Mouse (Mus musculus): ENCODE data around the gene Pcca.
A peak's percentile ranks its signal among the peaks of the same experiment; 100 is the strongest.

Pcca gene

GRCm38 (mm10) chr14:122534017-122534924 is at the start of gene Pcca:
Gene Pcca (plus strand): TSS chr14:122534324.
- ATAC-seq (ENCODE audit: low TSS enrichment) = peak; percentile 100

GRCm38 (mm10) chr14:122484458-122484843 is 49.7 kb upstream of the Pcca start:
- ATAC-seq (ENCODE audit: low TSS enrichment) = no peak

- no peak for ATAC-seq (ENCODE audit: low TSS enrichment)
Observed at GRCm38 (mm10) chr14:122484844-122485551, 49.1 kb upstream of the Pcca start.

- ATAC-seq (ENCODE audit: low TSS enrichment) = no peak
Observed at GRCm38 (mm10) chr14:122485635-122486181, 48.4 kb upstream of the Pcca start.

- no peak for ATAC-seq (ENCODE audit: low TSS enrichment)
Observed at GRCm38 (mm10) chr14:122486611-122487010, 47.5 kb upstream of the Pcca start.

- ATAC-seq (ENCODE audit: low TSS enrichment) = no peak
Observed at GRCm38 (mm10) chr14:122487366-122487765, 46.8 kb upstream of the Pcca start.

GRCm38 (mm10) chr14:122489041-122489440 is 45.1 kb upstream of the Pcca start:
- ATAC-seq (ENCODE audit: low TSS enrichment) = no peak

- ATAC-seq (ENCODE audit: low TSS enrichment) = no peak
Observed at GRCm38 (mm10) chr14:122489686-122490414, 44.3 kb upstream of the Pcca start.

- no peak for ATAC-seq (ENCODE audit: low TSS enrichment)
Observed at GRCm38 (mm10) chr14:122490441-122491328, 43.4 kb upstream of the Pcca start, which contains the start of gene Gm10837. Gene Gm10837 (plus strand): TSS chr14:122490586.

GRCm38 (mm10) chr14:122491521-122491920 is 42.6 kb upstream of the Pcca start:
- ATAC-seq (ENCODE audit: low TSS enrichment) = no peak

- ATAC-seq (ENCODE audit: low TSS enrichment) = no peak
Observed at GRCm38 (mm10) chr14:122492015-122492414, 42.1 kb upstream of the Pcca start.

- peak; percentile 78 for ATAC-seq (ENCODE audit: low TSS enrichment)
Observed at GRCm38 (mm10) chr14:122509058-122509457, 25.1 kb upstream of the Pcca start.

GRCm38 (mm10) chr14:122511519-122511918 is 22.6 kb upstream of the Pcca start:
- no peak for ATAC-seq (ENCODE audit: low TSS enrichment)

GRCm38 (mm10) chr14:122513511-122514036 is 20.6 kb upstream of the Pcca start:
- ATAC-seq (ENCODE audit: low TSS enrichment) = no peak

GRCm38 (mm10) chr14:122528475-122528874 is 5.6 kb upstream of the Pcca start:
- ATAC-seq (ENCODE audit: low TSS enrichment) = no peak

- ATAC-seq (ENCODE audit: low TSS enrichment) = no peak
Observed at GRCm38 (mm10) chr14:122535986-122536385, 1.9 kb downstream of the Pcca start.

GRCm38 (mm10) chr14:122548421-122548820 is 14.3 kb downstream of the Pcca start:
- no peak for ATAC-seq (ENCODE audit: low TSS enrichment)

- no peak for ATAC-seq (ENCODE audit: low TSS enrichment)
Observed at GRCm38 (mm10) chr14:122548905-122549304, 14.8 kb downstream of the Pcca start.

GRCm38 (mm10) chr14:122552761-122553445 is 18.8 kb downstream of the Pcca start:
- ATAC-seq (ENCODE audit: low TSS enrichment) = no peak

- ATAC-seq (ENCODE audit: low TSS enrichment) = no peak
Observed at GRCm38 (mm10) chr14:122557353-122557752, 23.2 kb downstream of the Pcca start.
